Mouse (Mus musculus): ENCODE data around the gene Gm20388. TPM values are rescaled to one million over a fixed set of nuclear protein-coding genes. Genes with fewer than 3 reads are reported as not detected.

Gm20388 gene
- total RNA-seq, 4 experiments from 2014 or later = 0.17 to 15.1 (median 6.6) TPM

- no peak for DNase-seq (ENCODE audit: low spot score in 2 of 2)
Observed at GRCm38 (mm10) chr8:122240241-122241026, 2329.8 kb downstream of the Gm20388 start.

GRCm38 (mm10) chr8:122243310-122243709 lies 2332.7 kb downstream of the Gm20388 start:
- no peak for DNase-seq (ENCODE audit: low spot score in 2 of 2)

GRCm38 (mm10) chr8:122245161-122245560 lies 2334.5 kb downstream of the Gm20388 start:
- no peak for DNase-seq (ENCODE audit: low spot score in 2 of 2)

- no peak for DNase-seq (ENCODE audit: low spot score in 2 of 2)
Observed at GRCm38 (mm10) chr8:122246257-122247211, 2335.9 kb downstream of the Gm20388 start.

GRCm38 (mm10) chr8:122251739-122252138 lies 2341.1 kb downstream of the Gm20388 start:
- no peak for DNase-seq (ENCODE audit: low spot score in 2 of 2)

GRCm38 (mm10) chr8:122252366-122252765 lies 2341.7 kb downstream of the Gm20388 start:
- no peak for DNase-seq (ENCODE audit: low spot score in 2 of 2)

- DNase-seq (ENCODE audit: low spot score in 2 of 2) = peak in 1 of 2 experiments; percentile 77
Observed at GRCm38 (mm10) chr8:122259351-122259750, 2348.7 kb downstream of the Gm20388 start.

- DNase-seq (ENCODE audit: low spot score in 2 of 2) = no peak
Observed at GRCm38 (mm10) chr8:122260755-122261154, 2350.1 kb downstream of the Gm20388 start.

- DNase-seq (ENCODE audit: low spot score in 2 of 2) = no peak
Observed at GRCm38 (mm10) chr8:122262835-122263234, 2352.2 kb downstream of the Gm20388 start.

- peak in 1 of 2 experiments; percentile 54 for DNase-seq (ENCODE audit: low spot score in 2 of 2)
Observed at GRCm38 (mm10) chr8:122264243-122264642, 2353.6 kb downstream of the Gm20388 start.

- DNase-seq (ENCODE audit: low spot score in 2 of 2) = no peak
Observed at GRCm38 (mm10) chr8:122265522-122265921, 2354.9 kb downstream of the Gm20388 start.

GRCm38 (mm10) chr8:122266867-122267266 lies 2356.2 kb downstream of the Gm20388 start:
- DNase-seq (ENCODE audit: low spot score in 2 of 2) = no peak

GRCm38 (mm10) chr8:122268861-122269260 lies 2358.2 kb downstream of the Gm20388 start:
- DNase-seq (ENCODE audit: low spot score in 2 of 2) = no peak

GRCm38 (mm10) chr8:122269404-122269803 lies 2358.8 kb downstream of the Gm20388 start:
- DNase-seq (ENCODE audit: low spot score in 2 of 2) = peak; percentile 64 to 80

GRCm38 (mm10) chr8:122270555-122270954 lies 2359.9 kb downstream of the Gm20388 start:
- no peak for DNase-seq (ENCODE audit: low spot score in 2 of 2)

GRCm38 (mm10) chr8:122273152-122273551 lies 2362.5 kb downstream of the Gm20388 start:
- peak in 1 of 2 experiments; percentile 55 for DNase-seq (ENCODE audit: low spot score in 2 of 2)

GRCm38 (mm10) chr8:122273826-122274225 lies 2363.2 kb downstream of the Gm20388 start:
- no peak for DNase-seq (ENCODE audit: low spot score in 2 of 2)

- no peak for DNase-seq (ENCODE audit: low spot score in 2 of 2)
Observed at GRCm38 (mm10) chr8:122274651-122275391, 2364.2 kb downstream of the Gm20388 start.

GRCm38 (mm10) chr8:122276308-122276707 lies 2365.7 kb downstream of the Gm20388 start:
- DNase-seq (ENCODE audit: low spot score in 2 of 2) = no peak

GRCm38 (mm10) chr8:122277204-122277995 lies 2366.8 kb downstream of the Gm20388 start:
- no peak for DNase-seq (ENCODE audit: low spot score in 2 of 2)
